Mouse (Mus musculus) left cerebral cortex, postnatal 14 days (tissue): ENCODE data around the gene Apold1. TPM values are rescaled to one million over a fixed set of nuclear protein-coding genes. Genes with fewer than 3 reads are reported as not detected.
A peak's percentile ranks its signal among the peaks of the same experiment; 100 is the strongest.

Source experiments
- DNase-seq, 2 experiments: peaks; one replicate each; pipeline ENCODE4 v3.0.0; 2021 to 2022; ENCODE audit warnings: low spot score in 2 of 2, mixed read lengths in 1 of 2
- intact Hi-C: fragments of 180-260 bp; cut with DNase I; formaldehyde crosslinking; loops from one replicate; pipeline ENCODE4 v1.15.1; 2025
- total RNA-seq, 2 experiments: library from RNA; stranded (reverse); gene quantifications; 2 replicates each; pipeline ENCODE4 v1.2.3; 2021

The Apold1 gene
- total RNA-seq, 2 experiments from 2014 or later = 5.1 to 7.2 TPM

DNA sequence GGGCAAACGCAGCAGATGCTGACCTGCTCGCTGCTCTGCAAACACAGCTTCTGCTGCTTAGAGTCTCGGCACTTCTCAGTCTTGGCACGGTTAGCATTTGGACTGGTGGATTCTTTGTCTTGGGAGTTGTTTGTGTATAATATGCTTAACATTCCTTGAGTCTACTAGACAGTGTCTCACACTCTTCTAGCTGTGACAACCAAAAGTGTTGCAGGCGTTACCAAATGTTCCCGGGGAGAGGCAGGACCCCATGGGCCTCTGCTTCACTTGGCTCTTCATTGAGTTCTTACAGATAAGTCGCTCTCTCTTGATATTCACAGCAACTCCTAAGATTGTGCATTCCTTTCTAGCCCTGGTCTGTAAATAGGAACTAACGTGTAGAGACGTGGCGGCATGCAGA is 38.0 kb downstream of the Apold1 start:
- DNase-seq = no peak
- intact Hi-C loops = no loop called here

DNA sequence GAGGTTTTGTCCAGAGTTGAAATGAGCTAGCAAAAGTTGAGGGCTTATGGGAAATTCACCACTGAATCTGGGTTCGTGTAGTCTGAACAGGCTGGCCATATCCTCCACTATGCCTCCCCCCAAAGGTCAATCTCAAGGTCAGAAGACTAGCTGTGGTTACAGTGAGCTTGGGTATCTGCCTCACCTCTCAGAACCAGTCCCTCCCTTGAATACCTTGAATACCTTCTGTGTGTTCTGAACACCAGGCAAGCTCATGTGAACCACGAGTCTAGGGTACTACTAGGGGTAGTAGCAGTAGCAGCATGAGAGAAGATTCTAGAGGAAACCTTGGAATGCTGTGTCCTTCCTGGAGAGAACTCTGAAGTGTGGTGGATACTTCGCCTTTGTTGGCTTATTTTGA is 40.1 kb downstream of the Apold1 start:
- no peak for DNase-seq
- intact Hi-C loops = no loop called here

DNA sequence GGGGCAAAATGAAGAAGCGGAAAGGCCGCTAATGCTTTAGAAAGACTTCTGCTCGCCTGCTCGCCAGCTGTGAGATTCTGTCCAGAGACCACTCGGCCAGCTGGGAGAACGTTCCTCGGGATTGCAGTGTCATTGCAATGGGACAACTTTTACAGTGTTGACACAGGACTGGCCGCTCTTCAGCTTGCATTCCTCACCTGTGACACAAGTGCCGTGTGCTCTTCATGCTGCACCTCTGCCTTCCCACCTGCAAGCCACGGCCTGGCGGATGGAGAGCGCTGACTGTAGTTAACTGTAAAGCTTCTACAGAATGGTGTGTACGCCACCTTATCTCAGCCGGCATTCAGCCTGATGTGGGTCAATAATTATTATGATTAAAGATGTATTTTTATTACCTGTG is 41.9 kb downstream of the Apold1 start:
- DNase-seq = no peak
- intact Hi-C loops = no loop called here

DNA sequence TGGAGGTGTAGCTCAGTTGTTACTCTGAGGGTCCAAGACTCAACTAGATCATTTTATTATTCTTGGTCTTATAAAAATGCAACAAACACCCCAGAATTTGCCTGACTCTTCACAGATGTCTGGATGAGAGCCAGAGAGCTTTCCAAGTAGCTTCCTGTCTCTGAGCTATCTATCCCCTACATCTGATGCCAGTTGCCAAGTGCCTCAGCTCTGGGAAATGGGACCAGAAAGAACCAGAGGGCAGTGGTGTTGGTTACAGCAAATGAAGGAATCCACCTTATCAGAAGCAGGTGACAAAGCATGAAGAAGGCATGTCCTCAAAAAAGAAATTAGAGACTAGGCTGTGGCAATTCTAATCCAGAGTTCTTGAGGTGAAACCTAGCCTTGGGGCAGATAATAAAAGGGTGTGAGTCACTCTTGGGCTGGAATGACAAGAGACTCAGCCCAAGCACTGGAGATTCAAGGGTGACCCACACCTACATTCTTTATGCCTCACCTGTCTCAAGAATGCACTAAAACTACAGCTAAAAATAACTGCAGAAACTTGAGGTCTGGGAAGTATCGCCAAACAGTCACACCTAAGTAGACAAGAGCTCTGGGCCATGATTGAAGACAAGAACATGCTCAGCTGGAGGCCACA is 43.4 kb downstream of the Apold1 start:
- intact Hi-C loops = loop anchor here (5.0 kb wide), 1 partner anchor 117 kb away; no protein-coding TSS in a partner anchor
- no peak for DNase-seq

DNA sequence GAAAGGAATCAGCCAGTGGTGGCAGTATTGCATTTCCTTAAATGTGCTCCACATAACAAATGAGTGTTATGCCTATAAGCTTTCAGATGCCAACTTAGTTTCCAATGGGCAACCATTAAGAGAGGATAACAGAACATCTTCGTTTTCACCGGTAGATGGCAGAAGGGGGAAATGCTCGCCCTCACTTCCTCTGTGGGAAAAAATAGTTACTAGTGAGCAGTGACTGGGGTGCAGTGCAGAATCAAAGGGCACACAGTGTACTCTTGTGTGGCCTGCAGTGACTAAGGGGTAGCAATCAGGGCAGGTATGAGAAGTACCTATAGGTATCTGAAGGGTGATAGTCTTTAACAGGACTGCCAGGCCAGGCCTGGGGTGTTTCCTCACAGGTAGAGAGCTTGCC is 44.7 kb downstream of the Apold1 start:
- intact Hi-C loops = loop anchor here (5.0 kb wide), 1 partner anchor 116 kb away; no protein-coding TSS in a partner anchor
- peak; percentile 51 to 77 for DNase-seq

DNA sequence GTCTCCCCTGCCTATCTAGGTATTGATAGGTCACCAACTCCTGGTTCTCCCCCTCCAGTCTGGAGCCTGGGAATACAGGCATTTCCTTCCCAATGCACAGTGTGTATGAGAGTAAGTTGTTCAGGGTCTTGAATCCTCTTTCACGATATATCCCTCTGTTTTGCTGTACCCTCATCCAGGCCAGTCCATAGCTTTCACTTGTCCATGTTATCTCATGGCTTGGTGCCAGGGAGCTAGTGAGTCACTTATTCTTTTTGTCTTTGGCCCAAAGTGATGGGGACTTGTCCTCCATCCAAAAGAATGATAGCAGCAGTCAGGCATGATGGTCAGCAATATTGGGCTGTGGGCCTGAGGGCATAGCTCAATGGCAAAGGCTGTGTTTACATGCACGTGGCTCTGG is 45.2 kb downstream of the Apold1 start:
- intact Hi-C loops = loop anchor here (5.0 kb wide), 1 partner anchor 116 kb away; no protein-coding TSS in a partner anchor
- DNase-seq = no peak

DNA sequence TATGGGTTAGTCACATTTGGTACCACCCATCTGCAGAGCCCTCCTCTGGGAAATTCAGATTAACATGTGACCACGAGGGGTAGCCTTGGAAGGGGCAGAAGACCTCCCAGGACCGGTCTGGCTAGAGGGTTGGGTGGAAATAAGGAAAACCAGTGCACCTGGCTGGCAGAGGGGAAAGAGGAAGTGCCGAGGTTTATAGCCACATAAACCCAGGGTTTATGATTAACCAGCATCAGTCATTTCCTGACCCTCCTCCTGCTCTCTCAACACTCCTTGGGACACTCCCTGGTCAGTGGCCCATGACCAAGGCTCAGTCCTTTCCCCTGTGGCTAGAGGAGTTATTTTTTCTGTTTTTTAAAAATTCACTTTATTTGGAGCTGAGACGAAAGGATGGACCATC is 47.7 kb downstream of the Apold1 start:
- intact Hi-C loops = loop anchor here (5.0 kb wide), 1 partner anchor 113 kb away; no protein-coding TSS in a partner anchor

More for the DNA sequence above, 47.7 kb downstream of the Apold1 start:
- DNase-seq = no peak

Other genes with a start within 250 kb of the Apold1 start
- gene Dusp16, start 189.1 kb upstream of the Apold1 start, total RNA-seq = 1 to 10 TPM; 5.4 to 6.0 TPM
- gene Crebl2, start 151.6 kb upstream of the Apold1 start, total RNA-seq = 10 to 100 TPM; 14.2 to 14.6 TPM
- gene Gpr19, start 83.1 kb upstream of the Apold1 start, total RNA-seq = 10 to 100 TPM; 27.5 to 28.0 TPM
- gene Cdkn1b, start 61.3 kb upstream of the Apold1 start, total RNA-seq = 10 to 100 TPM; 45.1 to 49.4 TPM
- 10 to 100 TPM; 56.1 to 56.8 TPM for gene Ddx47, start 29.9 kb downstream of the Apold1 start, total RNA-seq
- gene Gprc5a, start 83.9 kb downstream of the Apold1 start, total RNA-seq = under 1 TPM; 0.21 to 0.44 TPM
- not detected for gene Gprc5d, start 136.6 kb downstream of the Apold1 start, total RNA-seq
- 100 to 1,000 TPM; 118 to 124 TPM for gene Fam234b, start 216.3 kb downstream of the Apold1 start, total RNA-seq
- 10 to 100 TPM; 38.5 to 41.6 TPM for gene Hebp1, start 216.3 kb downstream of the Apold1 start, total RNA-seq